Mouse (Mus musculus): ENCODE data around the gene Evi2. TPM values are rescaled to one million over a fixed set of nuclear protein-coding genes. Genes with fewer than 3 reads are reported as not detected.

Gene Evi2
- polyA plus RNA-seq, 1 experiment, result 0.34 TPM

Other genes with a start within 250 kb of the Evi2 start
- gene Gm9964, start 233.7 kb downstream of the Evi2 start, polyA plus RNA-seq (2012; rRNA removed), result not detected in 2 replicates
- 12.1 and 15.6 TPM in 2 replicates for gene Nf1, start 190.9 kb downstream of the Evi2 start, polyA plus RNA-seq (2012; rRNA removed)
- not detected in 2 replicates for gene Omg, start 26.5 kb downstream of the Evi2 start, polyA plus RNA-seq (2012; rRNA removed)
- 4.9 and 6.3 TPM in 2 replicates for gene Evi2b, start 6.8 kb downstream of the Evi2 start, polyA plus RNA-seq (2012; rRNA removed)
- gene Evi2a, start within 50 bp of the Evi2 start, polyA plus RNA-seq (2012; rRNA removed), result 8.1 and 10.2 TPM in 2 replicates
- gene Rab11fip4, start 60.6 kb upstream of the Evi2 start, polyA plus RNA-seq (2012; rRNA removed), result 69.4 and 107 TPM in 2 replicates